Mouse (Mus musculus) ES-Bruce4 (cell line): ENCODE results near the gene Stxbp3.

Experiments
- CTCF ChIP-seq: IDR thresholded peaks from one replicate; pipeline ENCODE4 v1.8.1; 2011; ENCODE audit warnings: low read depth, low read length
- EP300 ChIP-seq: IDR thresholded peaks from 2 replicates; pipeline ENCODE4 v1.6.1; 2011; ENCODE audit warnings: low read depth, low read length; ENCODE audit not compliant: insufficient read depth

- TF ChIP-seq CTCF (no peak), EP300 (no peak)
Measured at GRCm38 (mm10) chr3:108831750-108832149, 8.6 kb downstream of the Stxbp3 start.
